Mouse (Mus musculus) urinary bladder, postnatal 4 days (tissue): ENCODE measurements around the gene Ccm2.

Experiments used
- DNase-seq, 2 experiments: peaks; one replicate each; pipeline ENCODE4 v3.0.0; 2021 to 2022; ENCODE audit warnings: low spot score in 2 of 2

Gene Ccm2

GRCm38 (mm10) chr11:6580065-6580750, 33.5 kb downstream of the Ccm2 start:
- DNase-seq: no peak

- no peak for DNase-seq
These were observed 34.9 kb downstream of the Ccm2 start for GRCm38 (mm10) chr11:6581560-6581959.

GRCm38 (mm10) chr11:6585748-6586147, 39.1 kb downstream of the Ccm2 start:
- DNase-seq: no peak

GRCm38 (mm10) chr11:6586660-6587059, 40.0 kb downstream of the Ccm2 start:
- DNase-seq: no peak

GRCm38 (mm10) chr11:6587249-6587940, 40.7 kb downstream of the Ccm2 start:
- DNase-seq: no peak

- DNase-seq: no peak
These were observed 41.6 kb downstream of the Ccm2 start for GRCm38 (mm10) chr11:6588295-6588694.

- no peak for DNase-seq
These were observed 43.2 kb downstream of the Ccm2 start for GRCm38 (mm10) chr11:6589838-6590237.

- DNase-seq: no peak
These were observed 44.4 kb downstream of the Ccm2 start for GRCm38 (mm10) chr11:6590933-6591675.

- no peak for DNase-seq
These were observed 46.7 kb downstream of the Ccm2 start for GRCm38 (mm10) chr11:6593406-6593805.

GRCm38 (mm10) chr11:6594845-6595244, 48.2 kb downstream of the Ccm2 start:
- no peak for DNase-seq

- DNase-seq: no peak
These were observed 48.7 kb downstream of the Ccm2 start for GRCm38 (mm10) chr11:6595339-6595738.

GRCm38 (mm10) chr11:6596205-6596604, 49.5 kb downstream of the Ccm2 start:
- no peak for DNase-seq

- DNase-seq: no peak
These were observed 49.9 kb downstream of the Ccm2 start for GRCm38 (mm10) chr11:6596616-6597015.

- DNase-seq: no peak
These were observed 50.8 kb downstream of the Ccm2 start for GRCm38 (mm10) chr11:6597523-6597922.

GRCm38 (mm10) chr11:6598191-6598889, 51.7 kb downstream of the Ccm2 start:
- no peak for DNase-seq

- no peak for DNase-seq
These were observed 52.5 kb downstream of the Ccm2 start for GRCm38 (mm10) chr11:6599011-6599681.

GRCm38 (mm10) chr11:6599831-6600230, 53.1 kb downstream of the Ccm2 start:
- DNase-seq: no peak

GRCm38 (mm10) chr11:6600284-6600944, 53.7 kb downstream of the Ccm2 start:
- no peak for DNase-seq

- no peak for DNase-seq
These were observed 55.2 kb downstream of the Ccm2 start for GRCm38 (mm10) chr11:6601649-6602480.

GRCm38 (mm10) chr11:6602662-6603061, 56.0 kb downstream of the Ccm2 start:
- no peak for DNase-seq
